Mouse (Mus musculus) CH12.LX (cell line): ENCODE results near the gene Sptbn4.

Experiments used
- CHD1 ChIP-seq: IDR thresholded peaks from 2 replicates; pipeline ENCODE4 v1.6.1; 2012; ENCODE audit warnings: low read depth, low read length, improper control_type of control experiment, inconsistent platforms
- CTCF ChIP-seq, 2 experiments: IDR thresholded peaks in 1 of 2; conservative IDR thresholded peaks in 1 of 2; 2 replicates each; pipeline ENCODE4 v1.5.1; 2011 to 2012; ENCODE audit warnings: low read depth in 2 of 2, low read length in 2 of 2, improper control_type of control experiment in 1 of 2, inconsistent platforms in 1 of 2, mild to moderate bottlenecking in 1 of 2, moderate library complexity in 1 of 2
- EP300 ChIP-seq: IDR thresholded peaks from 2 replicates; pipeline ENCODE4 v1.6.1; 2011; ENCODE audit warnings: low read length, improper control_type of control experiment
- MAFK ChIP-seq: IDR thresholded peaks from 2 replicates; pipeline ENCODE4 v1.6.1; 2011; ENCODE audit warnings: low read length, improper control_type of control experiment; ENCODE audit not compliant: insufficient replicate concordance
- MXI1 ChIP-seq: IDR thresholded peaks from 2 replicates; pipeline ENCODE4 v1.6.1; 2011; ENCODE audit warnings: mild to moderate bottlenecking, low read depth, low read length, improper control_type of control experiment
- MYC ChIP-seq: IDR thresholded peaks from 2 replicates; pipeline ENCODE4 v1.6.1; 2011; ENCODE audit warnings: low read depth, mild to moderate bottlenecking, improper control_type of control experiment, low read length
- NELFE ChIP-seq: IDR thresholded peaks from 2 replicates; pipeline ENCODE4 v1.6.1; 2011; ENCODE audit warnings: low read depth, low read length, improper control_type of control experiment
- POLR2A ChIP-seq: IDR thresholded peaks from 2 replicates; pipeline ENCODE4 v1.6.1; 2011; ENCODE audit warnings: low read depth, mild to moderate bottlenecking, improper control_type of control experiment, low read length
- POLR2AphosphoS2 ChIP-seq: IDR thresholded peaks from 2 replicates; pipeline ENCODE4 v1.6.1; 2011; ENCODE audit warnings: low read depth, low read length, improper control_type of control experiment
- USF1 ChIP-seq: IDR thresholded peaks from 2 replicates; pipeline ENCODE4 v1.6.1; 2014; ENCODE audit warnings: low read depth, mild to moderate bottlenecking, inconsistent platforms, low read length, improper control_type of control experiment

GRCm38 (mm10) chr7:27479750-27480149 is 32.3 kb upstream of the Sptbn4 start:
- no peak for TF ChIP-seq NELFE
- TF ChIP-seq CTCF (conservative IDR thresholded peaks at IDR 0.05 in 1 of 2, IDR thresholded peaks at IDR 0.05 in 1 of 2; ENCODE audit: low read depth in 2 of 2, low read length in 2 of 2): no peak
- no peak for TF ChIP-seq POLR2AphosphoS2
- TF ChIP-seq EP300: no peak
- TF ChIP-seq POLR2A: no peak
- no peak for TF ChIP-seq MAFK
- no peak for TF ChIP-seq USF1
- TF ChIP-seq CHD1: no peak
- TF ChIP-seq MYC: no peak
- TF ChIP-seq MXI1: no peak
